Mouse (Mus musculus) testis, postnatal 10 days (tissue): ENCODE results near the gene Tmem131.

Source experiments
- DNase-seq: peaks from one replicate; pipeline ENCODE4 v3.0.0; 2021; ENCODE audit warnings: low spot score

The Tmem131 gene

DNA sequence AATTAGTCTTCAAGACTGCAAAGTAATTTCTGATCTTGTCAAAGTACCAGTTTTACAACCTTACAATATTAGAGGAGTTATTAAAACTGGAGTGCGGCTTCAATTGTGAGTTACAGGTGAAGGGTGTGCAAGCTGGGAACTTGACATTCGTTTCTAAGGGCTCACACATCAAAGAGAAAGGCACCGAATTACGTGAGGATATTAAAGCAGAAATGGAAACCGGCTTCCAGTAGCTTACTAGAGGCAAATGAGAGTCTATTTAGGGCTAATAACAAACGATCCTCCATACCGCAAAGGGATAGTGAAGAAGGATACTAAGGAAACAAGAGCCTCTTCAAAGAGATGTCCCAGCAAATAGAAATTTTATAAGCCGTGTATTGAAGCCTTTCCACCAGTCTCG is 5.1 kb downstream of the Tmem131 start:
- DNase-seq, result no peak

DNA sequence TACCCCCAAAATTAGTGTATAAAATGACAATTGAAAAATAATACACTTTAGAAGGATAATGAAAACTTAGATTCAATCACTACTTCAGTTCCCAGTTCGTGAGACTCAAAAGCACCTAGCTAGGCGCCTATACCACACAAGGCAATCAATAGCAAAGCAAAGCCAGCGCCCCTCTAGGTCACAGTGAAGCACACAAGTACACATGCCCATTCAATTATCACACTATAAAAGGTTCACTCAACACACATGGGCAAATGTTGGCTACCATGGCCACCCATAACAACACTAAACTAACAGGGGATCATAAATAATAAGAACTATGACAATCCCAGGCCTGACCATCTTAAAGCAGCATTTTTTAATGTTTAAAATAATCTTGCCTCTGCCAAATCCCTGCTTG is 5.8 kb downstream of the Tmem131 start:
- DNase-seq, result no peak

DNA sequence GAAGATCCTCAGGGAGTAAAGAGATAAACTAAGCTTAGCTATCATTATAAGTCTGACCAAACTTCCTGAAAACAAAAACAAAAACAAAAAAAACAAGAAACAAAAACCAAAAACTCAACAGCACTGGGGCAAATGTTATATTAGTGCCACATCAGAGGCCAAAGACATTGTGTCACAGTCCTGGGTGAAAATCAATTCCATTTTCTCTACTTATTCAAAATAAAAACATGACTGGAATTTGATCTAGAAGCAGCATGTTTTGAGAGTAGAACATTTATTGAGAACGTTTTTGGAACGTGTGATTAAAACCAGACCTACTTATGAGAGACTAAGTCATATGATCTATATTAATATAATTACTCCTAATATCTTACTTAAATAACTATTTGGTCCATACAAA is 6.5 kb downstream of the Tmem131 start:
- DNase-seq, result no peak

DNA sequence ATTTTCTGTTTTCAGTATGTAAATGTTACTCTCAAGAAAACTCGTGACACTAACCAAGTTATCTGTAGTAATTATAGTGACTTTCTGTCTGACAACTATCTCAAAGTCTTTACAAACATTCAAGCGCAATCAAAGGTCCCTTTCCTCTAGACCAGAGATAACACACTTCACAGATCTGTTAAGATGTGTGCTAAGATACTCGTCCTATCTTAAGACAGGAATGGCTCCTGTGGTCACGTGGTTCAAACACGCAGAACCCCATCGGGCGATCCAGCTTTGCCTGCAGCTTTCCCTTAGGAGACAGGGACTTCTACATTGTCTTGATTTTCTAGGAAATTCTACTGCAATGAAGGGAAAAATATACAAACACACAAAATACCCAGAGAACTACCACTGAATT is 6.9 kb downstream of the Tmem131 start:
- DNase-seq, result no peak

DNA sequence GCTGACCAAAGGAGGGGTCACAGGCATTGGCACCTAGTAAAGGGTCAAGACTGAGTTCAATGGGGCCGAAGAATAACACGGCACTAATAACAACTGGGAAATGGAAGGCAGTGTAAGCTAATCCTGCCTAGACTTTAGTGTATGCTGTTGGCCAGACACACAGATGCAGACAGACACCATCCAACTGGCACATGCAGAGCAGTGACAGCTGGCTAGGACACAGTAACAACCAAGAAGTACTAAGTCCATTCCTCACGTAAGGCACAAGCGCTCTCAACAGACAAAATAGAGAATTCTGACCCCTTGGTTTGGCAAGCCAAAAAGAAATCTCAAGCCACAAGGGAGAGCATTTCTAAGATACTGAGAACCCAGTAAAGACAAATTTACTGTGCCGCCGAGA is 8.7 kb downstream of the Tmem131 start:
- DNase-seq, result no peak

DNA sequence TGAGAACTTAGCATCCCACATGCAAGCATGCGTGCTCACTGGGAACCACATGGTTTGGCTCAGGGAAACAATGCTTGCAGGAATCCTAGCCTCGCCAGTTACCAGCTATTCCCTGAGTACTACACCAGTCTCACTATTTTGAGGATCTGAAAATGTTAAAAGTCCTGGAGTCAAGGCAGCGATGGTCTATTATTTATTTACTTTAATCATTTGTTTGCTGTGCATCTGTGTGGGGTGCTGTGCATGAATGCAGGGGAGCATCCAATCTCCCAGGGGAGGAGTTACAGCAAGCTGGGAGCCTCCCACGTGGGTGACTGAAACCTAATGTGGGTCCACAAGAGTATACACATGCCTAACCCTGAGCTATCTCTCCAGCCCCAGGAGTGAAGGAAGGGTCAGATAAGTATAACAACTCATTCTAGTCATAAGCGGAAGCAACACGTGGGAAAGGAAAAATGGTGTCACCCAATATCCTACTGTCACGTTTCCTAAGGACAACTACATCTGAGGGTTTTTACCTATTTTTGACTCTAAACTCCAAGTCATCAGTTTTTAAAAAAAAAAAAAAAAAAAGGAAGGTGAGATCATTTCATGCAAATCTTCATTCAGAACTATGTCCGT is 9.4 kb downstream of the Tmem131 start:
- DNase-seq, result no peak

DNA sequence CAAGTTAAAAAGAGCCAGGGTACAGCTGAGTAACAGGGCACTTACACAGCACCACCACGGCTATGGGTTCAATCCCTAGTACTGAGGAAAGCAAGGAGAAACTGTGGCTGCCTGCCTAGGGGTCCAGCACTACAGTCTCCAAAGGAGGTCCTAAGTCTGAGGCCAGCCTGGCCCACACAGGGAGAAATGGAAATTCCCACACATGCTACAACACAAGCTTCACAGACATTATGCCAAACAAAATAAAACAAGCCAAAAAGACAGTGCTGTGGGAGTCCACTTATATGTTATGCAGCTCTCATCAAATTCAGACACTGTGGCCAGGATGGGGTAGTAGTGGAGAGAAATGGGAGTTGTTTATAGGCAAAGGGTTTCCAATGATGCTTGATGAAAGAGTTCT is 11.2 kb downstream of the Tmem131 start:
- no peak for DNase-seq

DNA sequence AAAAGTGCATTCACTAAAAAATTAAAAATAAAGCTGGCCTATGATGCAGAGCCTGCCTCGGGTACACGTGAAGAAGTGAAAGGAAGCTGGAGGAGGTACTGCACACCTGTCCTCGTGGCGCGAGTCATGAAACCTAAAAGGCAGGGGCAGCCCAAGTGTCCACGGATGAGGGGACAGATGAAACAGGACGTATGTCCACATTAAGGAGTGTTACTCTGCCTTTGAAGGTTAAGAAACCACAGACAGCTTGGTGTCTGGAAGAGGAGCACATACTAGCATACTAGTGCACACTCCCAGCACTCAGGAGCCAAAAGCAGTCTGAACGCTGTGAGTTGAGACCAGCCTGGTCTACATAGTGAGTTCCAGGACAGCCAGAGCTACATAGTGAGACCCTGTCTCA is 12.6 kb downstream of the Tmem131 start:
- no peak for DNase-seq

DNA sequence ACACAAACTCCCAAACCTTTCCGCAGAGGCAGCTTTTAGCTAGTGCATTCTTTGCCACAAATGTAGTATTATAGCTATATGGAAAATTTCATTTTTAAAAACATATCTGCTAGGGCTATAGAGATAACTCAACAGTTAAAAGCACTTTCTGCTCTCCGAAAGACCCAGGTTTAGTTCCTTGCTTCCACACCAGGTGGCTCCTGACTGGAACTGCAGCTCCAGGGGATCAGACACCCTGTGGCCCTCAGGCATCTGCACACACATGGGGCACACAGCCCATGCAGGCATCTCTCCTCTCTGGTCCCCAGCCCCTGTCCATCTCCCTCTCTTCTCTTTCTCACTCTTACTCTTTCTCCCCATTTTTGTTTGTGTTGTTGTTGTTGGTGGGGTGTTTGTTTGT is 13.5 kb downstream of the Tmem131 start:
- DNase-seq, result no peak

DNA sequence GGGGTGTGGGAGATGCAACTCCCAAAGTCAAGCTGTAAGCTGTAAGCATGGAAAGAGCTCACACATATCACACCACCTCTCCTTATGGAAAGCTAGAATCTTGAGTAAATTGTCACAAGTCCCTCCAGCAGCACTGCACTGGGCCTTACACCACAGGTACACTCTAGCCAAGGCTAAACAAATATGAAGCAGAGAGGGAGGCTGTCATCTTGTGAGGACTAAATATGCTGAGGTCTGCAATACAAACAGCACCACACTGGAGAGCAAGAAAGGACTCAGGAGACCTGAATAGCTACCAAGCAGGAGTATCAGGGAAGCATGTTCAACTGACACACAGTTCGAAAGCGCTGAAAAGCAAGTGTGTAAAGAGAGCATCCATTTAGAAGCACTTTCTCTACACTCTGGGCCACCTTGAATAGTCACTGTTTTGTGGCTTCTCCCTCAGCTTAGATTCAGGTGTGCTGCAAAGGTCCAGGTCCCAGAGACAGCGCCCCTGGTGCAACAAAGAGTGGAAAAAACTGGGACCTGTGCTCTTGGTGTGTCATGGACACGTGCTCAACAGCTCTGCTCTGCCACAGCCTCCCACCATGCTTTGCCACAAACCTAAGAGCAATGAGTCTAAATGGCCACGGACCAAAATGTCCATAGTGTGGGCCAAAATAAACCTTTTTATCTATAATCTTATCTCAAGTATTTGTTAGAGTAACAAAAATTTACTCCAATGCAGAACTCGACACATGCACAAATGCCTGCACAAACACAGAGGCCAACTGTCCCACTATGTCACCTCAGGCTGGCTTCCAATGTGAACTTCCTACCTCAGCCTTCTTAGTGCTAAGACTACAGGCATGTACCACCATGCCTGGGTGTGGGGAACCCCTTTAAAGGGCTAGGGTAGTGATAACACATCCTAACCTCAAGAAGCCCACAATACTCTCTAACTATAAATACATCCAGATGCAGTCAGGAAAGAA is 14.8 kb downstream of the Tmem131 start:
- no peak for DNase-seq

DNA sequence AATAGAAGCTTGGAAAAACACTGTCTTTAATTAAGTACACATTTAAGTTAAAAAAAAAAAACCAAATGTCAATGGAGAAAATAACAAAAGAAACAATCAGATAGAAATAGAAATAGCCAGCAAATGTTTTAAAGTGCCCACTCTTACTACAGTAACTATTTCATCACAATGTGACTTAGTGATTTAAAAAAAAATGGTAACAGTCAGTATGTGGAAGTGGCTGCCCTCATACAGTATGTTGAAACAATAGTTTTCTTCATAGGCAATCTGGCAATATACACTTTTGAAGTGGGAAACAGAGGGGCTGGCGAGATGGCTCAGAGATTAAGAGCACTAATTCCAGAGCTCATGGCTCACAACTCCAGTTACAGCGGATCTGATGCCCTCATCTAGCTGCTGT is 15.9 kb downstream of the Tmem131 start:
- no peak for DNase-seq

DNA sequence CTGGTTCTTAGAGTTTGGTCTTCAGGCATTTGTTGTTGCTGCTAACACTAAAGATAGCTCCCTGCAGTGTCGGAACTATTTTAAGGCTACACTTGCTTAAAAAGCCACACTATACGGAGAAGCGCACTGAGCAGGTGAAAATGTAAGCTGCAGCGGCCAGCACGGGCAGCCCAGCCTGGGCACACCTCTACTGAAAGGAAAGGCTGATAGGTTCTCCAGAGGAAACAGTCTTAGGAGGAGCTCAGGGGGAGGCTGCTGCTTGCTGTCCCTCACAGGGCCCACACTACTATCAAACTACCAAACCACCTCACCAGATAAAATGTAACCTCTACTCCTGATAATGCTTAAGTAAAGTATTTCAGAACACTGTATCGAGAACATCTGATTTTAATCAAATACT is 16.7 kb downstream of the Tmem131 start:
- DNase-seq, result no peak

DNA sequence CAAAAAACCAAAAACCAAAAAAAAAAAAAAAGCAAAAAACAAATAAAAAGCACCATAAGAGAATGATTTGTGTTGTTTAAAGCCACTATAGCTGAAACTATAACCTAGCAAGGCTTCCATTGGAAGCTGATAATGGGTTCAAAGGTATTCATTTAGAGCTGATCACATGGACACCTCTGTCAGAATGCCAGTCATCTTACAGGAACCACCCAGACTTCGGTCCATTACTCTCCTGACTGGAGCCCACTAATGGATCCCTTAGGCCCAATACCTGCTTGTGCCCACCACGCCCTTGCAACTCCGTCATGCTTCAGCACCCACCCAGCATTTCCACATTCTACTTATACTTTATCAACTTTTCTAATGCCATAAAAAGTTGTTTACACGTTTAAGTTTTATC is 17.2 kb downstream of the Tmem131 start:
- no peak for DNase-seq

DNA sequence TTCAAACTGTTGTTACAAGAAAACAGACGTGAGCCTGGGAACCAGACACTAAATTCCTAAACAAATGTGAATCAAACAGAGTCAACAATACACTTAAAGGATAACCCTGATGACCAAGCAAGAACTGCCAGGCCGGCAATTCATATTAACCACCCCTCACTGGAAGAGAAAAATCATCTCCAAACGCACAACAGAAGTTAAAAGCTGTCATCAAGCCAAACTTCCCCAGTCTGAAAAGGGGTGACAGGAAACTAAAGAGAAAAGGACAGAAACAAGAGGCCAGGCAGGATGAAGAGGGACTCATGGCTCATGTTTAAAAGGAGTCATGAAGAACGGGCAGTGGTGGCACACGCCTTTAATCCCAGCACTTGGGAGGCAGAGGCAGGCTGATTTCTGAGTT is 17.7 kb downstream of the Tmem131 start:
- no peak for DNase-seq

DNA sequence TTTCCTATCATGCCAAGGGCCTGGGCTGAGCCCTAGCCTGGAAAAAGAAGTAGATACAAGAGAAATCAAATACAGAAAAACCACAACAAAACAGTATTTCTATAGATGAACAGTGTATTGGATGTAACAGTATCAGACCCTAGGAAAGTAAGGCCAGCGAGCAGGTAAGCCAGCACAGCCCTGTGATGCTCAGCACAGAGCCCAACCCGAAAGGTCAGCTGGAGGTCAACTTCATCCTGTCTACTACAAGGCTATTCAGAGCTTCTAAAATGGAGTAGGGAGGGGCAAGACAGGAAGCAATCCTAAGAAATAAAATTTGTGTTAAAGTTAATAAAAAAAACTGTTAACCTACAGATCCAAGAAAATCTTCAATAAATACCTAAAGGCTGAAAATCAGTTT is 18.6 kb downstream of the Tmem131 start:
- no peak for DNase-seq

DNA sequence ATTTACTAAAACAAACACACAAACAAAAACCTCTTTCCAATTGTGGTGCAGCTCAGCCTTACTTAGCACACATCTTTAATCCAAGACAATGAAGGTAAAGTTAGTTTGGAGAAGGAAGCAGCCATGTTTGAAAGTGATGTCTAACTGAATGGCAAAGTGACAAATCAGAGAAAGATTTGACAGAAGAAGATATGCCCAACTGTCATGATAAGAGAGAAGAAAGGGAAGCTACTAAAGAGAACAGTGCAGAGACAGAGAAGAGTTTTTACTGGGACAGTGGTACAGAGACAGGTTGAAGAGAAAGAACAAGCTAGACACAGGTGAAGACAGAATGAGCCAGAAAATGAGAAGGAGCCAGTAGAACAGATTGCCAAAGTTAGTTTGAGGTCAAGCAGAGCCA is 19.6 kb downstream of the Tmem131 start:
- no peak for DNase-seq

DNA sequence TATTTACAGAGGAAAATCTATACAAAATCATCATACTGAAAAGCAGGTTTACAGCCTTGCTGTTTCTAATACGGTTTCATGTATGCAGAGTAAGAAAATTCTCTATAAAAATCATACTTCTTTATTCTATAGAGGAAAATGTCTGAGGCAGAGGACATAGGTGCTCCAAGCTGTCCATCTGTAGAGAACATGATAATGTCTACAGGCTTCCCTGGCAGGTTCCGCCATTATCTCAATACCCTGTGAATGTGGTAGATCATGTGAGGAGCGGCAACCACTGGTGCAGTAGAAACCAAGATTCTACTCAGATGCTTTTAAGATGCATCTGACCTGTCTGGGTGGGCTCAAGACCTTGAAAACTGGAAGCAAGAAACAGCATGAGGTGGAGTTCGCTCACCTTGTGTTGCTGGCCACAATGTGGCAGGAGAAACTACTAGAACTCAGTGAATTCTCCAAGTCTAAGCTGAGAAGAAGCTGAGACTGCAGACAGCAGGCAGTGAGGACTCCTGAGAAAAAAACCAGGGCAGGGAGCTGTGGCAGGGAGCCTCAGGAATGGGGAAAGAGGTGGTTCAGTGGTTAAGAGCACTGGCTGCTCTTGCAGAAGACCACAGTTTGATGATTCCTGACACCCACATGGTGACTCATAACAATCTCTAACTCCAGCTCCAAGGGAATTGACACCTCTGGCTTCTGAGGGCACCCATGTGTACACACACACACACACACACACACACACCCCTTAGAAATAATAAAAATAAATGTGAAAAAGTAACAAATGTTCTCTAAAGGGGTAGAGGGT is 20.6 kb downstream of the Tmem131 start:
- no peak for DNase-seq

DNA sequence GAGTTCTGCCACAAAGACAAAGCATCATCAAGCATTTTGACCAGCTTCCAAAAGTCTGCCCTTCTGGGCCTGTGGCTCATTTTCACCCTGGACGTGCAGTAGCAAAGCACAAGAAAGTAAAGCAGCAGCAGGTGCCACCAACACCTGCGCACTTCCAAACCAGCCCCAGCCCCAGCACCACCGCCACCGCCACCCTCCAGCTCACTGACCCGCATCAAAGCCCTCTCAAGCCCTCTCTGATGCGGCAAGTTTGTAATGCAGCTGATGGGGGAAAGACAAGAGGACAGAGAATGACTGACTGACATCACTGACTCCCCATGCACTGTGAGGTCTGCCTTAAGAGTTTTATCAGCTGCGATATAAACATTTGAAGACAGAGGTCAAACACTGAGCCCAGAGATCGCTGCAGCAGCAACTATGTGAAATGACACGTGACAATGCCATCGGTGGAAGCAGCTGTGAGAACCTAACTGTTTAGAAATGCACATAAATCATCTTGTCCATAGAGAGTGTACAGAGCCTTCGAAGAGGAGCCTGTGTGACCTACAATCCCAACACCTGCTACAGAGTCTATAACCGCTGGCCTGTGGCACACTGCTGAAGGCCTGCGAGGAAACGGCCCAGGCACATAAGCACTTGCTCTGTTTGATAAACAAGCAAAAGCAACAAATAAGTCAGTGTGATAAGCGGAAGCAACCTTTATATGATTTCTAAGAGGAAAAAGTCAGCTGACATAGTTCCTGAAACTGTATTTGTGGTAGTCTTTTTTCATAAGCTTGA is 21.7 kb downstream of the Tmem131 start:
- DNase-seq, result no peak

DNA sequence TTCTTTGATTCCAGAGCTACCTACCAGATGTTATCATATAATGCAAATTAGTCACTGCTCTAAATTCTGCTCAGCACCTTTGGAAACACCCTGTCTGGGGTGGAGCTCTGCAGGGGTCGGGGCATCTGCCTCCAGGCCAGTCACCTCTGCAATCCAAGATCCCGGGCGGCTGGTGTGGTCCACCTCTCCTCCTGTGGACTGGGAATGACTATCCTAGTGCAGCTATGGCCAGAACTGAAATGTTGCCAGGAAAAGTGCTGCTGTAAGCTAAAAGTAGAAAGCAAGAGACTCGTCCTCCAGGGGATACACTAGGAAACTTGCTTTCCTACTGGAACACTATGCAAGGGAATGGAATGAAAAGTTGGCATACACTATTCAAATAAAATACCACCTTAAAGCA is 22.7 kb downstream of the Tmem131 start:
- no peak for DNase-seq

DNA sequence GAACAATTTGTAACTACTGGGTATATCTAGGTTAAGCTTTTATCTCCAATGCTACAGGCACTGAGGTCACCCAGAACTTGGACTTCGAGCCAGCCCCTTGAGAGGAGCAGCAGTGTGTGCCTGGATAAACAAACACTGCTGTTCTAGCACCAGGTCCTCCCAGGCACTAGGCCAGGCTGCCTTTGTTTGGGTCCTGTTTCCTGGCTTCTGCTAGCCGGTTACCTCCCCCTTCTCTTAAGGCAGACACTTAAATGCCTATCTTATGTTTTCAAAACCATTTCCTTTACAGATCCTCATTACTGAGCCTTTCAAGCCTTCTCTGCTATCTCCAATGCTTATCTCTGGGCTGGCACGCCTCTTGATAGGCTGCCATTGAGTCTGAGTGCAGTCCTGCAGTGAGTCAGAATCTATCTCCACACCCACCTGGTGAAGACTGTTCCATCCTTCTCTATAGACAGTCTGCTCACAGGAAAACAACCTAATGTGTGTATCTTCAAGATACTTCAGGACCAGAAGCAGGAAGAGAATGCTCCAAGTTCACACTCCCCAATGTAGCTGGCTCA is 23.2 kb downstream of the Tmem131 start:
- DNase-seq, result peak; percentile 73

DNA sequence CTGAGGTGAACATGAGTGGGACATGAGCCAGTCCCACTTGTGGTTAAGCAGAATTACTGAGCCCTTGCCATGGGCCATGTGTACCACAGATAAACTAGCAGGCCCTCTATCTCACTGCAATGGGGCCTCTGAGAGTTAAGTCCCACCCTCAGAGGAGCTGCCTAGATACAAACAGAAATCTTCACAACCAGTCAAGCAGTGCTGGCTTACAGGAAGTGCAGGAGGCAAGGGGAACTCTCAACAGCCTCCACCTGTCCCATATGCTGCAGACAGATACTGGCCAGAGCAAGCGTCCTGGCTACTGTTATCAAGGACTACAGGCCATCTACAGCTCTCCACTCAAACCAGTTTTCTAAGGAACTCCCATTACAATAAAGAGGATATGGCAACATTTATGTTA is 23.7 kb downstream of the Tmem131 start:
- no peak for DNase-seq

DNA sequence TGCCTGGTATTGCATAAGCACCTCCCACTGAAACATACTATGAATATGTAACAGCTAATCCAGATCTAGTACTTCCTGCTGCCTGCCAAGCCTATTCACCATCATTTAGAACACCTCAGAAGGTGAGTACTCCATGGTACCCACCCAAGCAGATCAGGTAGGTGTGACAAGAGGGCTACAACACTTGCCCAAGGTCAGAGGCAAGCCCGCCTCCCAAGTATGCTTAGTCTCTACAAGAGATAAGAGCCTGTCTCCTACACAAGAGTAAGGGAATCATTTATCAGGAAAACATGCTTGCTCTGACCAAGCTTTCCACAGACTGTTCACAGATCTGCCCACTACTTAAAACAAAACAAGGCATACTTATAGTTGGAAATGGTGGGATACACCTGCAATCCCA is 26.0 kb downstream of the Tmem131 start:
- no peak for DNase-seq
